Mouse (Mus musculus) bone marrow, adult 2 months (tissue): ENCODE measurements around the gene Sarm1.

Experiments
- CTCF ChIP-seq: fragments of 200-500 bp; IDR thresholded peaks from 2 replicates; pipeline ENCODE4 v1.5.1; 2011; ENCODE audit warnings: low read length, control low read depth; ENCODE audit not compliant: control insufficient read depth, insufficient read depth
- POLR2A ChIP-seq: fragments of 200-500 bp; IDR thresholded peaks from 2 replicates; pipeline ENCODE4 v1.6.1; 2011; ENCODE audit warnings: low read depth, mild to moderate bottlenecking, control low read depth, low read length, borderline replicate concordance; ENCODE audit not compliant: control insufficient read depth

GRCm38 (mm10) chr11:78536080-78536689 lies 38.6 kb upstream of the Sarm1 start, which contains the start of the genes Tnfaip1 and Ift20:
- TF ChIP-seq CTCF (no peak), POLR2A (peak; percentile 83; the same call in 1 of the 2 replicates)
